Mouse (Mus musculus) liver, embryonic 14.5 days (tissue): ENCODE results near the gene Xylt1.

Experiments used
- CTCF ChIP-seq: IDR thresholded peaks from 2 replicates; pipeline ENCODE4 v1.5.1; 2016; ENCODE audit warnings: antibody characterized with exemption, low read depth, control low read depth
- EP300 ChIP-seq: IDR thresholded peaks from 2 replicates; pipeline ENCODE4 v1.6.1; 2016; ENCODE audit warnings: antibody characterized with exemption, low read depth

- TF ChIP-seq CTCF (no peak), EP300 (peak; percentile 81)
These were observed 8.3 kb downstream of the Xylt1 start for GRCm38 (mm10) chr7:117389048-117389447.
